Mouse (Mus musculus) forebrain, embryonic 15.5 days (tissue): ENCODE data around the gene Notch1. TPM values are rescaled to one million over a fixed set of nuclear protein-coding genes. Genes with fewer than 3 reads are reported as not detected.
A peak's percentile ranks its signal among the peaks of the same experiment; 100 is the strongest.

Experiments used
- ATAC-seq: fragments of 200-750 bp; cut with Nextera tagmentation; replicated peaks from 2 replicates; pipeline ENCODE4 v1.8.0; 2017; ENCODE audit warnings: mild to moderate bottlenecking, moderate TSS enrichment, moderate library complexity
- H3K27ac ChIP-seq: fragments of 300-500 bp; sonication (generic); replicated peaks from 2 replicates; pipeline ENCODE4 v1.5.1; 2015; ENCODE audit warnings: mild to moderate bottlenecking, inconsistent platforms
- H3K27me3 ChIP-seq: fragments of 300-500 bp; sonication (generic); 2 replicates; pipeline ENCODE4 v1.6.1; 2015; ENCODE audit warnings: inconsistent platforms
- H3K36me3 ChIP-seq: fragments of 300-500 bp; sonication (generic); 2 replicates; pipeline ENCODE4 v1.6.1; 2015; ENCODE audit warnings: mild to moderate bottlenecking, inconsistent platforms
- H3K4me1 ChIP-seq: fragments of 300-500 bp; sonication (generic); 2 replicates; pipeline ENCODE4 v1.6.1; 2015; ENCODE audit warnings: inconsistent platforms
- H3K4me2 ChIP-seq: fragments of 300-500 bp; sonication (generic); replicated peaks from 2 replicates; pipeline ENCODE4 v1.6.1; 2015; ENCODE audit warnings: mild to moderate bottlenecking, inconsistent platforms
- H3K4me3 ChIP-seq: fragments of 300-500 bp; sonication (generic); 2 replicates; pipeline ENCODE4 v1.5.1; 2015; ENCODE audit warnings: mild to moderate bottlenecking, inconsistent platforms
- H3K9ac ChIP-seq: fragments of 300-500 bp; sonication (generic); replicated peaks from 2 replicates; pipeline ENCODE4 v1.6.1; 2015; ENCODE audit warnings: mild to moderate bottlenecking, inconsistent platforms
- H3K9me3 ChIP-seq: fragments of 300-500 bp; sonication (generic); 2 replicates; pipeline ENCODE4 v1.6.1; 2016; ENCODE audit warnings: inconsistent platforms
- WGBS: fragments of 180-500 bp; shearing (Covaris S2); methylation state at CpG from one replicate; pipeline ENCODE4 v1.1.7; 2015; ENCODE audit warnings: mixed read lengths; 5-methylcytosine and 5-hydroxymethylcytosine counted together
- polyA plus RNA-seq: library from polyadenylated mRNA; unstranded; fragments of >200 nt; fragmentation: Nextera tagmentation; extraction: Ambion mirVana; gene quantifications from 2 replicates; pipeline ENCODE4 v1.2.1, GENCODE M21; 2015

Notch1 gene
- polyA plus RNA-seq, 1 experiment from 2014 or later = 22.6 TPM

- Histone ChIP-seq H3K4me2 (no peak overlapping the region), H3K27ac (no peak overlapping the region), H3K9me3 (no peaks in the 10 kb centered on the region), H3K4me1 (peaks cover 9% of the 10 kb centered on the region; the same call in 1 of the 2 replicates), H3K4me3 (no peak overlapping the region), H3K9ac (no peak overlapping the region), H3K27me3 (no peaks in the 10 kb centered on the region), H3K36me3 (no peaks in the 10 kb centered on the region)
- 32% methylated on average over 2 of the region's 2 CpGs for WGBS
- ATAC-seq = no peak
Measured at GRCm38 (mm10) chr2:26547481-26547880, 31.0 kb upstream of the Notch1 start.

DNA sequence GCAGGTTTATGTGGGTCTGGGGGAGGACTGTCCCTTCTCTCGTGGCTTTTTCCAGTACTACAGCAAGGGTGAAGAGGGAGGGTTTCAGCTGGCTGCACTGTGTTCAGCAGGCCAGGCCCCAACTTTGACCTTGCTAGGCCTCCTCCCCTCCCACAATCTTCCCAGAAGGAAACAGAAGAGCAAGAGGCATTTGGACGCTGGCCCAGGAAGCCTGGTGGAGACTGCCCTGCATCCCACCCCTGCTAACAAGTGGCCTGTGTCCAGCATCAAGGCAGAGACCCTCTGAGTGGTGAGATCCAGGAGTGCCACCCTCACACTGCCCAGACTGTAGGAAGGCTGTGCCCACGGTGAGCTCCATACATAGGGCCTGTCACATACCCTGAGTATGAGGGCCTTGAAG, 27.8 kb upstream of the Notch1 start:
- ATAC-seq = no peak
- no peaks in the 10 kb centered on the region for H3K36me3 ChIP-seq
- no peaks in the 10 kb centered on the region for H3K27me3 ChIP-seq
- H3K4me2 ChIP-seq = no peak overlapping the region
- H3K27ac ChIP-seq = no peak overlapping the region
- 74% methylated on average over 3 of the region's 3 CpGs for WGBS
- H3K4me1 ChIP-seq = peaks cover 18% of the 10 kb centered on the region
- no peak overlapping the region for H3K4me3 ChIP-seq
- H3K9me3 ChIP-seq = no peaks in the 10 kb centered on the region
- no peak overlapping the region for H3K9ac ChIP-seq

DNA sequence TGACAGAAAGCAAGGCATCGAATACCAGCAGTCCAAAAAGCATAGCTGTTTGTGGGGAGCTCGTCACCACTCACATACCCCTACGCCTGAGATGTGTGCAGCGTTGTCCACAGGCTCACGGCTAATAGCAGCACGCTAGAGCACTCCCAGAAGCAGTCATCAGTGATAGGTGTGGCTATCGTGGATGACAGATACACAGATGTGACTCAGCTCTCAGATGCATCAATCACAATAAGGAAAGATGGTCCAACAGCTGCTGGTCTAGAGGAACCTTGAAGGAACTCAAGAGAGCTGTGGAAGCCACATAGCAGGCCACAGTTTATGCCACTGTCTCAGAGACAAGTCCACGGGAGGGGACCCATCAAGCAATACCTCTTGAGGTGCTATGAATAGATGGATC, 27.3 kb upstream of the Notch1 start:
- Histone ChIP-seq H3K4me2 (no peak overlapping the region), H3K27me3 (no peaks in the 10 kb centered on the region), H3K9ac (no peak overlapping the region), H3K36me3 (no peaks in the 10 kb centered on the region), H3K4me3 (no peak overlapping the region), H3K27ac (no peak overlapping the region), H3K9me3 (no peaks in the 10 kb centered on the region), H3K4me1 (peaks cover 18% of the 10 kb centered on the region)
- ATAC-seq = no peak
- WGBS = 92% methylated on average over 8 of the region's 8 CpGs

DNA sequence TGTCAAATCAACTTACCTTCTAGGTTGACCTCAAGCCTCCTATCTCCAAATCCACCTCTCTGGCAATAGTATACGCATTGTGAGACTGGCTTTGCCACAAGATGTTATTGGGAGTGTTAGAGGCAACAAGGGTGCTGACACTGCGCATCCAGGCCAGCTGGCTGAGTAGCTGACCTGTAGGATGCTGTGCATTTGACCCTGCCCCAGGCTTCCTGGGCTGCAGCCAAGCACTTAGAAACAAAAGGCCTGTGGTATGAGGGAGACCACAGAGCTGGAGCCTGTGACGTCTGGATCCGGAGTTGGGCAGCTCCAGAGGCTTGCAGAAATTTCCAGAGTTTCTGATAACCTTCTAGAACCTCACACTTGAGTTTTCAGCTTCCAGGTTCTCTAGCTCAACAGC, 26.7 kb upstream of the Notch1 start:
- Histone ChIP-seq H3K4me2 (no peak overlapping the region), H3K4me3 (no peak overlapping the region), H3K27me3 (no peaks in the 10 kb centered on the region), H3K36me3 (no peaks in the 10 kb centered on the region), H3K9ac (no peak overlapping the region), H3K4me1 (peaks cover 18% of the 10 kb centered on the region), H3K27ac (no peak overlapping the region), H3K9me3 (no peaks in the 10 kb centered on the region)
- no peak for ATAC-seq
- 68% methylated on average over 4 of the region's 4 CpGs for WGBS

DNA sequence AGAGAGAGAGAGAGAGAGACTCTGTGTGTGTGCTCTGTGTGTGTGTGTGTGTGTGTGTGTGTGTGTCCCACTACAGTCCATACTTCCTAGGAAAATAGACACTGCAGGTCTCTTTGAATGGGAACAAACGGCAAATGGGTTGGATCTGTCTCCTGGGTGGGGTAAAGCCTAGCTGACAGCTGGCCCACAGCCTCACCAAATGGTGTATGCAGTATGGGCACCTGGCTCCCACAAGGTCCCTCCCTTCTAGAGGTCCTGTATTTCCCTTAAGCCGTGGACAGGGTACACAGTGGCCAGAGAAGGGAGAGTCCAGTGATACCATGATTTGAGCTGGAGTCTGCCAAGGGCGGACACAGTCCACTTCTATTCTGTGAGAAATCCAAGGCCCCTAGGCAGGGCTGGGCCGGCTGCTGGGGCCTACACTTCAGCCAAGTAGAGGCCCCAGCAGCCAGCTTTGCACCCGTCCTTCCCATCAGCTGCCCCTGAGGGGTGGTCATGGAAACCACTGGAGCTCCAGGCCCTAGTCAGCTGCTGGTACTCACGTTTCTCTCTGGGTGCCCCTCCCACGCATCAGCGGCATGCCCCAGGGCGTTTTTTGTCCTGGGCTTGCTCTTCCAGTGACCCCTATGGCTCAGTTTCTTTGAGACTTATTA, 24.9 kb upstream of the Notch1 start:
- Histone ChIP-seq H3K36me3 (no peaks in the 10 kb centered on the region), H3K4me2 (no peak overlapping the region), H3K4me1 (peaks cover 18% of the 10 kb centered on the region), H3K27me3 (no peaks in the 10 kb centered on the region), H3K27ac (0 out of 2 replicates have a peak overlapping the region, but pooled peaks have one; percentile 33), H3K4me3 (no peak overlapping the region), H3K9ac (no peak overlapping the region), H3K9me3 (no peaks in the 10 kb centered on the region)
- ATAC-seq = peak; percentile 51; the same call in 1 of the 2 replicates
- 35% methylated on average over 9 of the region's 9 CpGs for WGBS

DNA sequence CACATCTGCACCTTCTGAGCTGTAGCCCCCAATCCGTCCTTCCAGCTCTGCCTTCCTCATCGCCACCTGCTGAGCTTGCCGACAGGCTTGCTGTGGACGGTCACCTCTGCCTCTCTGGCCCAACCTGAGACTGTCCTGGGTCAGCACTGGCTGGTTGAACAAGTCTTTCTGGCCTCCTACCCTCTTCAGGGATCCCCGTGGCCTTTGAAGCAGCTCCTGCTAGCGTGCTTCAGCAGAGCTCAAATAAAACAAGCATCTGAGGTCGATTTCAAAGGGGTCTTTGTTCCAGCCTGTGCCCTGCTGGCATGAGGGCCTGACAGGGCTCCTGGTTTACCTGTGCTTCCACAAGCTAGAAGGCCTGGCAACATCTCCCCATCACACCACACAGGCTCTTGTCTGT, 24.3 kb upstream of the Notch1 start:
- Histone ChIP-seq H3K9me3 (no peaks in the 10 kb centered on the region), H3K27me3 (no peaks in the 10 kb centered on the region), H3K4me1 (peaks cover 24% of the 10 kb centered on the region), H3K4me2 (no peak overlapping the region), H3K4me3 (no peak overlapping the region), H3K27ac (peak overlapping the region; percentile 38; the same call in 1 of the 2 replicates), H3K36me3 (no peaks in the 10 kb centered on the region), H3K9ac (no peak overlapping the region)
- 23% methylated on average over 7 of the region's 7 CpGs for WGBS
- no peak for ATAC-seq

DNA sequence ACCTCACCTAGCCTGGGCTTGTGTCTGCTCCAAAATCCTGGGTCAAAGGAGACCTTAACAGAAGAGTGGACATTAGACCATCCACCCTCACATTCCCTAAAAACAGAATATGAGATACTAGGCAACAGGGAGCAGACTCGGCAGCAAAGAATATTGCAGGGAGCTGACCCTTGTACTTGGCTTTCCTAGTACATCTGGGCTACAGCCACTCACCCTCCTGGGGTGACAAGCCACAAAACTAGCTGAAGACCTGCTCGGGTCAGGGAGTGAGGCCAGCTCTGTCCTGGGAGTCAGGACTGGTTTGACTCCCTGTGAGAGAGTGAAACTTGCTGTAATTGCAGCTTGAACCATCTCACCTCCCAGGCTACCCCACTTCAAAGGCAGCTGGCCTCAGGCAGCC, 23.1 kb upstream of the Notch1 start:
- Histone ChIP-seq H3K4me2 (no peak overlapping the region), H3K4me3 (no peak overlapping the region), H3K27ac (no peak overlapping the region), H3K9me3 (no peaks in the 10 kb centered on the region), H3K9ac (no peak overlapping the region), H3K4me1 (peaks cover 36% of the 10 kb centered on the region), H3K36me3 (no peaks in the 10 kb centered on the region), H3K27me3 (no peaks in the 10 kb centered on the region)
- WGBS = 78% methylated on average over 2 of the region's 2 CpGs
- no peak for ATAC-seq

DNA sequence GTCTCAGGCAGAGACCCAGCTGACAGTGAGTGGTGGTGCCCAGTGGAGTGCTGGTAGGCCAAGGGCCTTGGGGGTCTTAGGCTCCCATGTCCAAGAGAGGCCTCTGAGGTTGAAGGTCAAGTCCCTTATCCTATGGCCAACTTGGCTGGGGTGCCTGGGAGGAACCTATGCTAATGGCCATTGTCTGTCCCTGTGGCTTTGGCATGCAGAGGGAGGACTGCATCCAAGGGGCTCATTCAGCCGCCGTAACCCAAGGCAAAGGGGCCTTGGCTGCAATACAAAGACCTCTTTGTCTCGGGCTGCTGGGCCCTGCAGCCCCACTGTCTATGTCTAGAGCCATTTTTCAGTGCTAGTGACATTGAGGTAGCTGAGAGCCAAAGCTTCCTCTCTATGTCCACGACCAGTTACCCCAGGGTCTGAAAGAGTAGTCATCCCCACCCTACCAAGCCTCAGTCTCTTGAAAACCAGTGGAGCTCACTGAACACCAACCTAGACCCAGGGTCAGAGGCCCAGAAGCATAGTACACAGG, 19.1 kb upstream of the Notch1 start:
- H3K27ac ChIP-seq = peak overlapping the region; percentile 81
- no peak overlapping the region for H3K4me2 ChIP-seq
- 9% methylated on average over 4 of the region's 4 CpGs for WGBS
- peak; percentile 62 for ATAC-seq
- H3K27me3 ChIP-seq = no peaks in the 10 kb centered on the region
- peaks cover 39% of the 10 kb centered on the region for H3K4me1 ChIP-seq
- H3K9ac ChIP-seq = no peak overlapping the region
- no peak overlapping the region for H3K4me3 ChIP-seq
- no peaks in the 10 kb centered on the region for H3K36me3 ChIP-seq
- H3K9me3 ChIP-seq = no peaks in the 10 kb centered on the region

DNA sequence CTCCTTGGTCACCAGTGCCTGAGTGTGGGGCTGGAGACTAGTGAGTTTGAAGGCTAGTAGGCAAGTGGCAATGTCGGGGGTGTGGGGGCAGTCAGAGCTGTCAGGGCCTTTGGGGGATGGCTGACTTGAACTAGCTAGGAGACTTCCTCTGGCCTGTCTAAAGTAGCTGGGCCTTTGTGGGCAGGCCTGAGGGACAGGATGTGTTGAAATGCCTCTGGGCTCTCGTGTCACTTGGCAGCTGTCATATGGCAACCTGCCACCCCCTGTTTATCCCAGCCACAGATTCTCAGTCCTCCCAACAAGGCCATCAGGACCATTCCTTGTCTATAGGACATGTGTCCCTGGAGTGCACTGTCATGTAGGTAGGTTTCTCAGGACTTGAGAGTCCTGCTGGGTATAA, 18.2 kb upstream of the Notch1 start:
- Histone ChIP-seq H3K4me2 (no peak overlapping the region), H3K36me3 (no peaks in the 10 kb centered on the region), H3K4me1 (peaks cover 35% of the 10 kb centered on the region), H3K4me3 (no peak overlapping the region), H3K27me3 (no peaks in the 10 kb centered on the region), H3K9ac (no peak overlapping the region), H3K27ac (peak overlapping the region; percentile 81; the same call in 1 of the 2 replicates), H3K9me3 (no peaks in the 10 kb centered on the region)
- whole genome bisulfite sequencing = 68% methylated on average over 2 of the region's 2 CpGs
- ATAC-seq = no peak

GRCm38 (mm10) chr2:26534161-26534560, 17.7 kb upstream of the Notch1 start:
- no peak for ATAC-seq
- Histone ChIP-seq H3K4me3 (no peak overlapping the region), H3K36me3 (no peaks in the 10 kb centered on the region), H3K9me3 (no peaks in the 10 kb centered on the region), H3K9ac (no peak overlapping the region), H3K27me3 (no peaks in the 10 kb centered on the region), H3K4me1 (peaks cover 35% of the 10 kb centered on the region), H3K27ac (peak overlapping the region; percentile 70), H3K4me2 (no peak overlapping the region)
- 82% methylated on average over 3 of the region's 3 CpGs for WGBS

- Histone ChIP-seq H3K9ac (no peak overlapping the region), H3K4me3 (no peak overlapping the region), H3K4me1 (peaks cover 35% of the 10 kb centered on the region), H3K9me3 (no peaks in the 10 kb centered on the region), H3K36me3 (no peaks in the 10 kb centered on the region), H3K27me3 (no peaks in the 10 kb centered on the region), H3K4me2 (no peak overlapping the region), H3K27ac (peak overlapping the region; percentile 70)
- whole genome bisulfite sequencing = 6% methylated on average over 5 of the region's 5 CpGs
- no peak for ATAC-seq
Measured at GRCm38 (mm10) chr2:26533249-26533648, 16.8 kb upstream of the Notch1 start.

- Histone ChIP-seq H3K4me3 (no peak overlapping the region), H3K4me1 (peaks cover 35% of the 10 kb centered on the region), H3K4me2 (no peak overlapping the region), H3K9ac (no peak overlapping the region), H3K27ac (no peak overlapping the region), H3K9me3 (no peaks in the 10 kb centered on the region), H3K36me3 (no peaks in the 10 kb centered on the region), H3K27me3 (no peaks in the 10 kb centered on the region)
- WGBS = 56% methylated on average over 6 of the region's 6 CpGs
- ATAC-seq = no peak
Measured at GRCm38 (mm10) chr2:26531829-26532228, 15.4 kb upstream of the Notch1 start.

DNA sequence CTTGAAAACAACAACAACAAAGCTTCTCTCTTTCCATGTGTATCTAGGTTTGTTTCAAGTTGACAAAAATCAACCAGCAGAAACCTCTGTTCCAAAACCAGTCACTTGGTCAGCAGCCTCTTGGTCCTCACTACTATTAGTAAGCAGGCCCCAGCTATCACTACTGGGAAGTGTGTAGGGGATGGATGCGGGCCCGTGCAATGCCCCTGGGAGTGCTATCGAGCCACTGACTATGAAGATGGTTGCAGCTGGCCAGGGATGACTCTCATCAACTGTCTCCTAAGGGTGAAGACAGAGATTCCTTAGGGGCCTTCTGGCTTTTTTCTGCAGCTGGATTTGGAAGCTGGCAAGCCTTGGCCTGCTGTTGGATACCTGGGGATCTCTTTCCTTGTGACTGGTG, 13.4 kb upstream of the Notch1 start:
- 82% methylated on average over 3 of the region's 3 CpGs for WGBS
- H3K4me3 ChIP-seq = no peak overlapping the region
- no peaks in the 10 kb centered on the region for H3K27me3 ChIP-seq
- H3K36me3 ChIP-seq = no peaks in the 10 kb centered on the region
- H3K9me3 ChIP-seq = no peaks in the 10 kb centered on the region
- no peak overlapping the region for H3K4me2 ChIP-seq
- peaks cover 20% of the 10 kb centered on the region for H3K4me1 ChIP-seq
- H3K9ac ChIP-seq = no peak overlapping the region
- no peak for ATAC-seq
- H3K27ac ChIP-seq = no peak overlapping the region
